Mouse (Mus musculus): ENCODE results near the gene Slc39a11. TPM values are rescaled to one million over a fixed set of nuclear protein-coding genes. Genes with fewer than 3 reads are reported as not detected.

Gene Slc39a11
- polyA plus RNA-seq, 1 experiment from 2014 or later = 21.8 TPM

DNA sequence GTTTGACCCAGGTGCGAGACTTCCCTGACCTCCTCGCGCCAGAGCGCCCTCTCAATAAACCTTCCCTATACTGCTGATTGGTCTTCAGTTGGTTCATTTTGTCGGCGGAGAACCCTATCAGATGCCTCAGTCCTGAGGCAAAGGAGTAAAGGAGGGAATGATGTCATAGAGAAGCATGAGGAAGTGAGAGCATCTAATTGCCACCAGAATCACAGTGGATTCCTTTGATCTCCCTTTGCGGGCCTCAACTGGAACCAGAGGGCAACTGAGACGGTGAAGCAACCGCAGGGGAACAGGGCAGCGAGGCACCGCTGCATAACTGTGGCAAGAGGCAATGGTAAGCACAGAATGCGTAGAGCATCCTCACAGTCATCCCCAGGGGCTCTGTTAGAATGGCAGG is 11.2 kb downstream of the Slc39a11 start:
- DNase-seq (no peak), ATAC-seq (ENCODE audit: insufficient read depth) (no peak)
- no peak overlapping the region for H3K9ac ChIP-seq
- 90% methylated on average over 12 of the region's 12 CpGs for WGBS
- H3K4me3 ChIP-seq (ENCODE audit: low read depth, low read length) = no peak overlapping the region
- no peak for TF ChIP-seq CTCF (IDR thresholded peaks at IDR 0.05; ENCODE audit: low read depth)
- no peaks in the 10 kb centered on the region for H3K36me3 ChIP-seq (ENCODE audit: insufficient read depth)
- H3K4me1 ChIP-seq (ENCODE audit: insufficient read depth) = no peaks in the 10 kb centered on the region
- H3K4me2 ChIP-seq = no peak overlapping the region
- H3K27ac ChIP-seq (ENCODE audit: low read depth) = no peak overlapping the region
- H3K27me3 ChIP-seq (ENCODE audit: insufficient read depth, low read length) = no peaks in the 10 kb centered on the region
- H3K9me3 ChIP-seq (ENCODE audit: low read depth, low read length) = no peaks in the 10 kb centered on the region

DNA sequence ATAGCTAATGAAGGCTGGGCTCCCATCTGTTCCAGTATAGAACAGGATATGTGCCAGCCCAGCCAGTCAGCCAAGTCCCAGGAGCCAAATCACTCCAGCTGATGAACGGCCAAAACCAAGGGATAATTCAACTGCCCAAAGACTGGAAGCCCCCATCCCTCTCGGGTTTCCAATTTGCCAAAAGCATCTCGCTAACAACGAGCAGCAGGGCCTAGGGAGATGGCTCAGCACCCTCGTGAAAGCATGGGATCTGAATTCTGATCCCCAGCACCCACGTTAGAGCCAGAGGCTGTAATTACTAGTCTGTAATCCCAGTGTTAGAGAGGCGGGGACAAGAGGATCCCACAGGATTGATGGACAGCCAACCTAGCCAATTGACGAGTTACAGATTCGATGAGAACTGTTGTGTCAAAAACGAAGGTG is 15.2 kb downstream of the Slc39a11 start:
- 0 out of 2 replicates have a peak, but pooled peaks cover 3% of the 10 kb centered on the region for H3K4me1 ChIP-seq (ENCODE audit: insufficient read depth)
- H3K36me3 ChIP-seq (ENCODE audit: insufficient read depth) = no peaks in the 10 kb centered on the region
- TF ChIP-seq CTCF (IDR thresholded peaks at IDR 0.05; ENCODE audit: low read depth) = no peak
- H3K9ac ChIP-seq = no peak overlapping the region
- DNase-seq (no peak), ATAC-seq (ENCODE audit: insufficient read depth) (no peak)
- no peaks in the 10 kb centered on the region for H3K9me3 ChIP-seq (ENCODE audit: low read depth, low read length)
- no peak overlapping the region for H3K4me3 ChIP-seq (ENCODE audit: low read depth, low read length)
- H3K4me2 ChIP-seq = no peak overlapping the region
- H3K27me3 ChIP-seq (ENCODE audit: insufficient read depth, low read length) = no peaks in the 10 kb centered on the region
- no peak overlapping the region for H3K27ac ChIP-seq (ENCODE audit: low read depth)
- WGBS = 76% methylated on average over 10 of the region's 10 CpGs

DNA sequence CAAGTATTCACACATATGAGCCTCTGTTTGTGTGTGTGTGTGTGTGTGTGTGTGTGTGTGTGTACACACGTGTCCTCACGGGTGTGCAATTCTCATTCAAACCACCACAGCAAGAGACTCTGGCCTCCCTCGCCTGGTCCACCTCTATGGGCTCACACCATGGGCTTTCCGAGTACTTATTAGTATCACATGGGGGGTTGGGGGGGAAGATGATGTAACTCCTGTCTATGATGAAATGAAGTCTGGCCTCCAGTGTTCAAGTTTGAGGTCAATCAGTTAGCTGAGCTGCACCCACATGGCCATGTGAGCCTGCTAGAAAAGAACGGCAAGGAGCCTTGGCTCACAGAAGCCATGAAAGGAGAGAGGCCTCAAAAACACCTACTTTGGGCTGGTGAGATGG is 16.5 kb downstream of the Slc39a11 start:
- no peaks in the 10 kb centered on the region for H3K36me3 ChIP-seq (ENCODE audit: insufficient read depth)
- H3K4me2 ChIP-seq = no peak overlapping the region
- H3K9ac ChIP-seq = no peak overlapping the region
- no peak for ATAC-seq (ENCODE audit: insufficient read depth)
- H3K27ac ChIP-seq (ENCODE audit: low read depth) = no peak overlapping the region
- H3K4me1 ChIP-seq (ENCODE audit: insufficient read depth) = 0 out of 2 replicates have a peak, but pooled peaks cover 3% of the 10 kb centered on the region
- WGBS = 88% methylated on average over 5 of the region's 5 CpGs
- H3K9me3 ChIP-seq (ENCODE audit: low read depth, low read length) = no peaks in the 10 kb centered on the region
- TF ChIP-seq CTCF (IDR thresholded peaks at IDR 0.05; ENCODE audit: low read depth) = no peak
- no peak for DNase-seq
- H3K4me3 ChIP-seq (ENCODE audit: low read depth, low read length) = no peak overlapping the region
- H3K27me3 ChIP-seq (ENCODE audit: insufficient read depth, low read length) = no peaks in the 10 kb centered on the region

DNA sequence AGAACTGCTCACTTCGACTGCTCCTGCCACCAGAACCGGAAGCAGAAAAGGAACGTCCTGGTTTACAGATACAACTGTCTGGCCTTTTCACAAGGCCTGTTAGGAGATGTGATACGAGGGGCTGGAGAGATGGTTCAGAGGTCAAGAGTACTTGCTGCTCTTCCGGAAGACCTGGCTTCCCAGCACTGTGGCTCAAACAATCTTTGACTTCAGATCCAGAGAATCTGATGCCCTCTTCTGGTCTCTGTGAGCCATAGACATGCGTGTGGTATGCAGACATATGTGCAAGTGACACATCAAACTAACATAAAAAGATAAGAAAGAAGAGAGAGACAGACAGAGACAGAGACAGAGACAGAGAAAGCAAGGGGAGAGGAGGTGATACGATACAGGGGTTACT is 17.6 kb downstream of the Slc39a11 start:
- Histone ChIP-seq H3K27me3 (ENCODE audit: insufficient read depth, low read length) (no peaks in the 10 kb centered on the region), H3K36me3 (ENCODE audit: insufficient read depth) (no peaks in the 10 kb centered on the region), H3K9me3 (ENCODE audit: low read depth, low read length) (no peaks in the 10 kb centered on the region), H3K4me1 (ENCODE audit: insufficient read depth) (0 out of 2 replicates have a peak, but pooled peaks cover 3% of the 10 kb centered on the region), H3K4me2 (no peak overlapping the region), H3K9ac (no peak overlapping the region), H3K27ac (ENCODE audit: low read depth) (no peak overlapping the region), H3K4me3 (ENCODE audit: low read depth, low read length) (no peak overlapping the region)
- 58% methylated on average over 7 of the region's 7 CpGs for WGBS
- DNase-seq = no peak
- ATAC-seq (ENCODE audit: insufficient read depth) = no peak
- TF ChIP-seq CTCF (IDR thresholded peaks at IDR 0.05; ENCODE audit: low read depth) = no peak

DNA sequence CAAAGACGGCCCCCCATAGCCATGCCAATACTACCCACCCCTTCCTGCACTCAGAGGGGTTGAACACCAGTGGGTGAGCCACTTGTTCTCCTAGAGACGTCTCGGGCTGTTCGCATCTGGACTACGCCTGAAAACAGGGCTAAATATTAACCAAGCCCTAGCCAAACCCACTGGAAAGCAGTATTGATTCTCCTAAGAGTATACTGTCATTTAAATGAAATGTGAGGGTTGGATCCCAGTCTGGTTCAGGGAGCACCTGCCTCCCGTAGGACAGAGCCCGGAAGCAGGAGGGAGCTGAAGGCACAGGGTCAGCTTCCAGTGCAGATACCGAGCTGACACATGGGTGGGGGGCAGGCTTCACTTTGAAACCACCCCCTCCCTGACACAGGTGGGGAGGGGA is 18.0 kb downstream of the Slc39a11 start:
- TF ChIP-seq CTCF (IDR thresholded peaks at IDR 0.05; ENCODE audit: low read depth) = no peak
- Histone ChIP-seq H3K36me3 (ENCODE audit: insufficient read depth) (no peaks in the 10 kb centered on the region), H3K9ac (no peak overlapping the region), H3K27ac (ENCODE audit: low read depth) (no peak overlapping the region), H3K4me1 (ENCODE audit: insufficient read depth) (0 out of 2 replicates have a peak, but pooled peaks cover 3% of the 10 kb centered on the region), H3K27me3 (ENCODE audit: insufficient read depth, low read length) (no peaks in the 10 kb centered on the region), H3K4me3 (ENCODE audit: low read depth, low read length) (no peak overlapping the region), H3K4me2 (no peak overlapping the region), H3K9me3 (ENCODE audit: low read depth, low read length) (no peaks in the 10 kb centered on the region)
- DNase-seq (no peak), ATAC-seq (ENCODE audit: insufficient read depth) (no peak)
- WGBS = 53% methylated on average over 8 of the region's 8 CpGs

DNA sequence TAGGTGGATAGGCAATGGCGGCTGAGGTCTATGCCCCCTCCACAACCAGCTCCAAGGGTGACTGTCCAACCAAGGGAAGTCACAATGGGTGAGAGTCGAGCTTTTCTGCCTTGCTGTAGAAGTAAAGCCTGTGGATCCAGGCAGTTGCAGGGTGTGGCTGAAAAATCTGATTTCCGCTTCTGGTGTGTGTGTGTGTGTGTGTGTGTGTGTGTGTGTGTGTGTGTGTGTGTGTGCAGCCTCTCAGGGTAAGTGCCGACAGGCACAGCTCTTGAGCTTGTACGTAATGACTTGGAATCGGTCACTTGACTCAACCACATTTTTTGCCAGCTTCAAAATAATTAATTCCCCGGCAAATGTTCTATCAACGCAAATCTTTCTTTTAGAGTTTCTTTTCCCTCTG is 18.6 kb downstream of the Slc39a11 start:
- WGBS = 55% methylated on average over 8 of the region's 8 CpGs
- Histone ChIP-seq H3K4me1 (ENCODE audit: insufficient read depth) (0 out of 2 replicates have a peak, but pooled peaks cover 3% of the 10 kb centered on the region), H3K27ac (ENCODE audit: low read depth) (no peak overlapping the region), H3K9ac (no peak overlapping the region), H3K4me2 (no peak overlapping the region), H3K9me3 (ENCODE audit: low read depth, low read length) (no peaks in the 10 kb centered on the region), H3K36me3 (ENCODE audit: insufficient read depth) (no peaks in the 10 kb centered on the region), H3K4me3 (ENCODE audit: low read depth, low read length) (no peak overlapping the region), H3K27me3 (ENCODE audit: insufficient read depth, low read length) (no peaks in the 10 kb centered on the region)
- no peak for DNase-seq
- ATAC-seq (ENCODE audit: insufficient read depth) = no peak
- TF ChIP-seq CTCF (IDR thresholded peaks at IDR 0.05; ENCODE audit: low read depth) = no peak

DNA sequence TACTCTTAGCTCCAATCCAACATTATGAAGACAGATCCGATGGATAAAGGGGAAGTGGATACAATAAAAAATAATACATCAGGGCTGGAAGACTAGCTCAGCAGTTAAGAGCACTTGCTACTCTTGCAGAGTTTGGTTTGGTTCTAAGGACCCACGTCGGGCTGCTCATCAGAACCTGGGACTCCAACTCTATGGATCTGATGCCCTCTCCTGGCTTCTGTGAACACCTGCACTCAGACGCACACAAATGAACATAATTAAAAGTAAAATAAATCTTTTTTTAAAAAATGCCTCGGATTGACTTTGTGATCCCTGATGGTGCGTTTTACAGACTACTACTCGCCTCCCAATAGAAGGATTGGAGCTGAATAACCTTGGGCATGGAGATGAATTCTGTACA is 19.2 kb downstream of the Slc39a11 start:
- Histone ChIP-seq H3K4me3 (ENCODE audit: low read depth, low read length) (no peak overlapping the region), H3K27ac (ENCODE audit: low read depth) (no peak overlapping the region), H3K36me3 (ENCODE audit: insufficient read depth) (no peaks in the 10 kb centered on the region), H3K27me3 (ENCODE audit: insufficient read depth, low read length) (no peaks in the 10 kb centered on the region), H3K9ac (no peak overlapping the region), H3K4me1 (ENCODE audit: insufficient read depth) (0 out of 2 replicates have a peak, but pooled peaks cover 3% of the 10 kb centered on the region), H3K9me3 (ENCODE audit: low read depth, low read length) (no peaks in the 10 kb centered on the region), H3K4me2 (no peak overlapping the region)
- DNase-seq (peak; percentile 57), ATAC-seq (ENCODE audit: insufficient read depth) (no peak)
- WGBS = 48% methylated on average over 7 of the region's 7 CpGs
- TF ChIP-seq CTCF (IDR thresholded peaks at IDR 0.05; ENCODE audit: low read depth) = peak; percentile 54

DNA sequence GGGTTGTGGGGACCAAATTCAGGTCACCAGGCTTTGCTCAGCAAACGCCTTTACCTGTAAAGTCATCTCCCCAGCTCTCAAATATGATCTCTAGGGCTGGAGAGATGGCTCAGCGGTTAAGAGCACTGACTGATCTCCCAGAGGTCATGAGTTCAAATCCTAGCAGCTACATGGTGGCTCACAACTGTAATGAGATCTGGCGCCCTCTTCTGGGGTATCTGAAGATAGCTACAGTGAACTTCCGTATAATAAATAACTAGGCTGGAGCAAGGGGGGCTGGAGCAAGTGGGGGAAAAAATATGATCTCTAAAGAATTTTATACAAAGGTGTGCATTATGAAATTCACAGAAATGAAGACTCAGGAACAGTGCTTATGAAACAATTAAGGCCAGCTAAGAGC is 22.1 kb downstream of the Slc39a11 start:
- Histone ChIP-seq H3K36me3 (ENCODE audit: insufficient read depth) (no peaks in the 10 kb centered on the region), H3K27ac (ENCODE audit: low read depth) (no peak overlapping the region), H3K27me3 (ENCODE audit: insufficient read depth, low read length) (no peaks in the 10 kb centered on the region), H3K4me3 (ENCODE audit: low read depth, low read length) (no peak overlapping the region), H3K9ac (no peak overlapping the region), H3K9me3 (ENCODE audit: low read depth, low read length) (no peaks in the 10 kb centered on the region), H3K4me2 (no peak overlapping the region), H3K4me1 (ENCODE audit: insufficient read depth) (0 out of 2 replicates have a peak, but pooled peaks cover 3% of the 10 kb centered on the region)
- peak; percentile 66 for DNase-seq
- ATAC-seq (ENCODE audit: insufficient read depth) = no peak
- peak; percentile 48 for TF ChIP-seq CTCF (IDR thresholded peaks at IDR 0.05; ENCODE audit: low read depth)
- WGBS = 40% methylated on average over 4 of the region's 4 CpGs

Measured in lung, embryonic 14.5 days (tissue).